Mouse (Mus musculus) embryonic fibroblast, embryonic 13.5 days (primary cell): Measurements from ENCODE around the gene Mindy4b-ps.
"Not testable (repeated sequence)": the region's sequence is repeated elsewhere in the genome, so short reads cannot be mapped to it uniquely, and the experiment has no call there.

ENCODE experiments used
- CTCF ChIP-seq: IDR thresholded peaks from 2 replicates; pipeline ENCODE4 v1.5.1; 2011; ENCODE audit warnings: mild to moderate bottlenecking, control low read depth, low read length, moderate library complexity, borderline replicate concordance; ENCODE audit not compliant: insufficient read depth
- POLR2A ChIP-seq: IDR thresholded peaks from 2 replicates; pipeline ENCODE4 v1.6.1; 2011; ENCODE audit warnings: low read depth, mild to moderate bottlenecking, control low read depth, low read length, moderate library complexity

GRCm38 (mm10) chr3:58871882-58872281, 49.8 kb upstream of the Mindy4b-ps start:
- TF ChIP-seq CTCF, POLR2A: not testable (repeated sequence)
